Mouse (Mus musculus): ENCODE measurements around the gene Gm9732. TPM values are rescaled to one million over a fixed set of nuclear protein-coding genes. Genes with fewer than 3 reads are reported as not detected.
"Not testable (repeated sequence)": the region's sequence is repeated elsewhere in the genome, so short reads cannot be mapped to it uniquely, and the experiment has no call there.

The Gm9732 gene
- total RNA-seq (2014; rRNA removed) = 0.24 TPM in 1 of 2 replicates, not detected in the other
- not detected in 2 replicates for polyA plus RNA-seq (2015; fragmentation: Nextera tagmentation; extraction: Ambion mirVana)

DNA sequence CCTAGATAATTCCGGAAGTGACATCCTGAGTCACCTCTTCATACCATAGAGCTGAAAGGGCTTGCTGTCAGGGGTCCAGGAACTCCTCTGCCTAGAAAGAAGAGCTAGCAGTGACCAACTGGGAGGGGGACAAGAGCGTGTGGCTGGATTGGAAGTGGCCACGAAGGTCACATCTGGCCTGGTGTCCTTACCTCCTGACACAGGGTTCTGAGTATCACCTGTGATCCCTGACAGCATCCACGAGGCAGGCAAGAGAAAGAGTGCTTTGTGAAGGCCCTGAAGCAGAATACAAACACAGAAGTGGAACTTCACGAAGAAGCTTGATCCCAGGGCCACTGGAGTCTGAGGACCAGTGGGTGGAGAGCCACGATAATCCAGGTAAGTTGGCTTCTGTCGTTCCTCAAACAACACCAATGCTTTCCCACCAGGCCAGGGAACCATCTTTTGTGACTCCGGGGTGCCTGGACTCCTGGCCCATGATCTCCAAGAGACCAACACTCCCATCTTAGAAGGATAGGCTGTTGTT lies at the start of gene Gm9732:
TSS of gene Gm9732 (plus strand) at position 51 of the 526 bp plus-strand sequence.
- not testable (repeated sequence) for H3K36me3 ChIP-seq (ENCODE audit: insufficient read depth, low read length); H3K27ac ChIP-seq (ENCODE audit: low read depth, low read length); ATAC-seq (ENCODE audit: low FRiP score); H3K9ac ChIP-seq (replicated peaks; ENCODE audit: low read length, poor library complexity, severe bottlenecking); H3K4me1 ChIP-seq (ENCODE audit: insufficient read depth, low read length); DNase-seq (ENCODE audit: low spot score); H3K4me2 ChIP-seq (ENCODE audit: low read depth, low read length, poor library complexity, severe bottlenecking); H3K27me3 ChIP-seq (ENCODE audit: insufficient read depth, low read length); H3K9me3 ChIP-seq (ENCODE audit: low read length); H3K4me3 ChIP-seq (ENCODE audit: low read depth, low read length)
- 80% methylated on average over 8 of the region's 8 CpGs for WGBS

DNA sequence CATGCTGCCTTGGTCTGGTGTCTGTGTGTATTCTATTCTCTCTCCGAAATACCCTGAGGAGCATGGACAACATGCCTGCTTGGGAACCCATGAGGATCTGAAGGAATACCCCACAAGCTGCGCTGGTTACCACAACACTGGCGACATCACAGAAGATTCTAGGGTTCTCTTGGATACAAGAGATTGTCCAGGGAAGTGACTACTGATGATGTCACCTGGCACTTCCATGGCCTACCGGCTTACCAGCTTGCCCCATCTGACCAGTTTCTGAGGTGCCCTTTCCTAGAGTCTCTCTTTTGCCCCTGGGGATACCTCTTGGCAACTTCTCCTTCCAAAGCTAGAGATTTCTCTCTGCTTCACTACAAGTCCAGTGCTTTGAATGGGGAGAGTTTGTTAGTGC lies 39.6 kb upstream of the Gm9732 start, which contains the start of gene Gm8122:
TSS of gene Gm8122 (minus strand) at position 101 of the 400 bp plus-strand sequence.
- WGBS = 86% methylated on average over 3 of the region's 4 CpGs
- not testable (repeated sequence) for ATAC-seq (ENCODE audit: low FRiP score)

DNA sequence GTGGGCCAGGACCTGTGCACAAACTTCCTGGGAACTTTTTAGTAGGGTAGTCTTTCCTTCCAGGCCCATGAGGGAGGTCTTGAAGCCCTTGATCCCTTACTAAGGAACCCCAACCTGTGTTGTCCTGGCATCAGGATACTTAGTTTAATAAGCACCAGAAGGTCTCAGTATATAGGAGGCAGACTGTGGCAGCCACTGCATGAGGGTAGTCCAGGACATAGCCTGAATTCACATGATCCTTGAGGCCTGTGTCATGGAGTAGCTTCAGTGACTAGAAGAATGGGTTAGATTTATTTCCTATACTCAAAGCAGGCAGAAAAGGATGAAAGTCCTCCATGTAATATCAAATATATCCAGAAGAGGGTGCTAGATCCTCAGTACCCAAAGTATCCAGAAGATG lies 37.1 kb upstream of the Gm9732 start:
- not testable (repeated sequence) for H3K9me3 ChIP-seq (ENCODE audit: low read length); H3K36me3 ChIP-seq (ENCODE audit: insufficient read depth, low read length); H3K27me3 ChIP-seq (ENCODE audit: insufficient read depth, low read length); ATAC-seq (ENCODE audit: low FRiP score); H3K9ac ChIP-seq (replicated peaks; ENCODE audit: low read length, poor library complexity, severe bottlenecking); H3K4me3 ChIP-seq (ENCODE audit: low read depth, low read length); H3K4me2 ChIP-seq (ENCODE audit: low read depth, low read length, poor library complexity, severe bottlenecking); DNase-seq (ENCODE audit: low spot score); H3K27ac ChIP-seq (ENCODE audit: low read depth, low read length); H3K4me1 ChIP-seq (ENCODE audit: insufficient read depth, low read length)

More for the DNA sequence above, 39.6 kb upstream of the Gm9732 start, which contains the start of gene Gm8122:
- not testable (repeated sequence) for H3K27ac ChIP-seq (ENCODE audit: low read depth, low read length); H3K4me2 ChIP-seq (ENCODE audit: low read depth, low read length, poor library complexity, severe bottlenecking); H3K4me1 ChIP-seq (ENCODE audit: insufficient read depth, low read length); DNase-seq (ENCODE audit: low spot score); H3K27me3 ChIP-seq (ENCODE audit: insufficient read depth, low read length); H3K9me3 ChIP-seq (ENCODE audit: low read length); H3K4me3 ChIP-seq (ENCODE audit: low read depth, low read length); H3K9ac ChIP-seq (replicated peaks; ENCODE audit: low read length, poor library complexity, severe bottlenecking); H3K36me3 ChIP-seq (ENCODE audit: insufficient read depth, low read length)

DNA sequence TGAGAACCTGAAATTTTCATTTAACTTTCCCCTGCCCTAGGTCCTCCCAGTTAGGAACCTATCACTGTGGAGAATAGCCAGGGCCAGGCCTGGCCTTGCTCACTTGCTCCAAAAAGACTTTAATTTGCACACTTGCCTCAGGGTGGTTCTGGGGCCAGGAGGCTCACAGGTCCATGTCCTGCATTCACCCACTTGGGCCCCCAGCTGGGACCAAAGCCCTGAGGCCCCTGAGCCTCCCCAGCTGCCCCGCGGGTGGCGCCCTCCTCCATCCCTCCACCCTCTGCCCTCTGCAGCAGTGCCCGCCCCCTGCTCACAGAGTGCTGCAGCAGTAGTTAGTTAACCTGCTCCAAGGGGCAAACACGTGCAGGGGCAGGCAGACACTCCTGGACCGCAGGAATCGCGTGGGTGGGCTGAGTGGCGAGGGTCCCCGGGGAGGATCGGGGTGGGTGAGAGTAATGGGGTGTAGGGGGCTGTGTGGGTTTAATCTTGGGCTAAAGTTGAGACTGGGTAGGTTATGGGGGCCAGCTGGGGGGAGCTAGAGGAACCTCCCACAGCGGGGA lies 25.1 kb upstream of the Gm9732 start:
- H3K4me3 ChIP-seq (ENCODE audit: low read depth, low read length); H3K27me3 ChIP-seq (ENCODE audit: insufficient read depth, low read length); H3K9ac ChIP-seq (replicated peaks; ENCODE audit: low read length, poor library complexity, severe bottlenecking); H3K9me3 ChIP-seq (ENCODE audit: low read length); H3K27ac ChIP-seq (ENCODE audit: low read depth, low read length); DNase-seq (ENCODE audit: low spot score); H3K4me1 ChIP-seq (ENCODE audit: insufficient read depth, low read length); H3K36me3 ChIP-seq (ENCODE audit: insufficient read depth, low read length); H3K4me2 ChIP-seq (ENCODE audit: low read depth, low read length, poor library complexity, severe bottlenecking): not testable (repeated sequence)
- ATAC-seq (ENCODE audit: low FRiP score) = 0 out of 2 replicates have a peak, but pooled peaks have one; percentile 20
- WGBS = 30% methylated on average over 9 of the region's 12 CpGs

DNA sequence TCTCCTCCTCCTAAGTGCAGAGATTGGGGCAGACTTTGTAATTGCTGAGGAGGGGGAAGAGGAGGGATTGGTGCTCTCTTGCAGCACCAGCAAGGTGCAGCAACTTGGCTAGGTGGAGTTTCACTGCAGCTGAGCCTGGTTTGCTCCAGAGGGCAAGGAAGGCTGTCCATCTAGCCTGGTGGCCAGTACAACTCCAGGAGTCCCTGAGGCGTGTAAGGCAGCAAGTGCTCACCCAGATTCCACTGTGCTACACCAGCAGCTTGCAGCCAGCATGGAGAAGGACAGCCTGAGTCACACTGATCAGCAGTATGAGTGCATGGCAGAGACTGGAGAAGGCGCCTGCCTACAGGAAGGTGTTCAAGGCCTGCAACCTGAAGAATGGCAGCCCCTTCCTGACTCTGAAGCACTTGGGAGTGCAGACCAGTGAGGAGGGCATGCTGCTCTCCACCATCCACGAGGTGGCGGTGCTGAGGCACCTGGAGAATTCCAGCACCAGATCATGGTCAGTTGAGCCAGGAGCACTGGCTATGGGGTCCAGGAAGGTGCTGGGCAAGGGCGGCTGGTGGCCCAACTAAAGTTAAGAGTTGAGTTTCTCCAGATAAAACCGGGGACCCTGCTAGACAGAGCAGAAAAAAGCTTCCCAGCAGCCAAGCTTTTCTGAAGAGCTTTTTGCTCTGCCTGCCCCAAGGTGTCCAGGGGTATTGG lies 24.1 kb upstream of the Gm9732 start:
- not testable (repeated sequence) for H3K4me3 ChIP-seq (ENCODE audit: low read depth, low read length); DNase-seq (ENCODE audit: low spot score); H3K36me3 ChIP-seq (ENCODE audit: insufficient read depth, low read length); H3K27ac ChIP-seq (ENCODE audit: low read depth, low read length); H3K9ac ChIP-seq (replicated peaks; ENCODE audit: low read length, poor library complexity, severe bottlenecking); ATAC-seq (ENCODE audit: low FRiP score); H3K4me2 ChIP-seq (ENCODE audit: low read depth, low read length, poor library complexity, severe bottlenecking); H3K4me1 ChIP-seq (ENCODE audit: insufficient read depth, low read length); H3K27me3 ChIP-seq (ENCODE audit: insufficient read depth, low read length); H3K9me3 ChIP-seq (ENCODE audit: low read length)
- 47% methylated on average over 5 of the region's 6 CpGs for WGBS

DNA sequence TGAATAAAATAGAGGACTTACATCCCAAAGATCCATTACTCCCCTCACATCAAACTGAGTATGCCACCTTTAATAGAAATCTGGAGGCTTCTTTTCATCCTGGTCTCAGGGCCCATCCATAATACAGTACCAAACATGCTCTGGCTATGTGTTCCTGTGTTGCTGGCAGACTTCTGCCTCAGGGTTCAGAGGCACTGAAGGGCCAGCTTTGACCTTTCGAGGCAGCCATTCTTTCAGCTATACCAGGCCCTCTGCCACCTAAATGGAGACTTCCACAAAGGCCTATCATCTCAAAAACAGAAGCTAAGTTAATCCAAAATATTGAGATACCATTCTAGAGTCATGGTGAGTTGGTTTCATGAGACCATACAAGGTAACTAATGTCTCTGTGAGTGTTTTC lies 18.3 kb upstream of the Gm9732 start:
- H3K36me3 ChIP-seq (ENCODE audit: insufficient read depth, low read length); H3K4me2 ChIP-seq (ENCODE audit: low read depth, low read length, poor library complexity, severe bottlenecking); H3K9me3 ChIP-seq (ENCODE audit: low read length); H3K27ac ChIP-seq (ENCODE audit: low read depth, low read length); H3K27me3 ChIP-seq (ENCODE audit: insufficient read depth, low read length); H3K4me3 ChIP-seq (ENCODE audit: low read depth, low read length); H3K9ac ChIP-seq (replicated peaks; ENCODE audit: low read length, poor library complexity, severe bottlenecking); H3K4me1 ChIP-seq (ENCODE audit: insufficient read depth, low read length); DNase-seq (ENCODE audit: low spot score); ATAC-seq (ENCODE audit: low FRiP score): not testable (repeated sequence)
- WGBS = 75% methylated on average over 1 of the region's 1 CpGs

DNA sequence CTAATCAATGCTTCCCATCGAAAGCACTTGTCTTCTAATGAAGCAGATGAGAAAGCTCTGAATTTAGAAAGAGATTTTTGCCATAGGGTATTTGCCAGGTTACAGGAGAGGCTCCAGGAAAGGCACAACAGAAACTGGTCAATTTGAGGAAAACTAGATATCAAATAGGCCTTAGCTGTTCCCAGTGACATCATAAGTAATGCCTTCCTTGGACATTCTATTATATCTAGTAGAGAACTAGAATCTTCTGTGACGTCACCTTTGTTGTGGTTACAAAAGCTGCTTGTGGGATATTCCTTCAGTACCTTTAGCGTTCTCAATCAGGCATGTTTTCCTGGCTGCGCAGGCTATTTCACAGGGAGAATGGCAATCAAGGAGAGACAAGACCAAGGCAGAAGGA lies 16.5 kb upstream of the Gm9732 start, which contains the start of gene Gm8126:
TSS of gene Gm8126 (plus strand) at position 301 of the 400 bp plus-strand sequence.
- 92% methylated on average over 2 of the region's 4 CpGs for WGBS
- not testable (repeated sequence) for H3K36me3 ChIP-seq (ENCODE audit: insufficient read depth, low read length); H3K27ac ChIP-seq (ENCODE audit: low read depth, low read length); H3K27me3 ChIP-seq (ENCODE audit: insufficient read depth, low read length); DNase-seq (ENCODE audit: low spot score); H3K9ac ChIP-seq (replicated peaks; ENCODE audit: low read length, poor library complexity, severe bottlenecking); H3K4me3 ChIP-seq (ENCODE audit: low read depth, low read length); ATAC-seq (ENCODE audit: low FRiP score); H3K4me1 ChIP-seq (ENCODE audit: insufficient read depth, low read length); H3K9me3 ChIP-seq (ENCODE audit: low read length); H3K4me2 ChIP-seq (ENCODE audit: low read depth, low read length, poor library complexity, severe bottlenecking)

DNA sequence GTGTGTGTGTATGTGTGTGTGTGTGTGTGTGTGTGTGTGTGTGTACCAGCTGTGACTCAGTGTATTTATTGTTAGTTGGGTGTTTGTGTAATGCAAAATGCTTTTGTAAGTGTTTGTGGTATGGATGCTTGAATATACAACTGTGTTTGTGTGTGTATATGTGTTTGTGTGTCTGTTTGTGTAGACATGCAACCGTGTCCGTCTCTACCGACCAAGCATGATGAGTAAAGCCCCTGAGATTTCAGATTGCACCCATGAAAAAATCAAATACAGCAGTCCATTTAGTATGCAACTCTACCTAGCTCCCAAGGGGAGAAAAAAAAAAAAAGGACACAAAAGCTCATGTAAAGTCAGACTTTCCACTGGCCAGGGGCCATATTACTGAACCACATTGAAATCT lies 11.4 kb upstream of the Gm9732 start:
- not testable (repeated sequence) for H3K27me3 ChIP-seq (ENCODE audit: insufficient read depth, low read length); H3K9me3 ChIP-seq (ENCODE audit: low read length); H3K4me1 ChIP-seq (ENCODE audit: insufficient read depth, low read length); DNase-seq (ENCODE audit: low spot score); ATAC-seq (ENCODE audit: low FRiP score); H3K36me3 ChIP-seq (ENCODE audit: insufficient read depth, low read length); H3K27ac ChIP-seq (ENCODE audit: low read depth, low read length); H3K4me2 ChIP-seq (ENCODE audit: low read depth, low read length, poor library complexity, severe bottlenecking); H3K4me3 ChIP-seq (ENCODE audit: low read depth, low read length); H3K9ac ChIP-seq (replicated peaks; ENCODE audit: low read length, poor library complexity, severe bottlenecking)
- WGBS = 93% methylated on average over 3 of the region's 3 CpGs

Data from midbrain, postnatal 0 days (tissue).